Mouse (Mus musculus) cerebellum, postnatal 10 days (tissue): ENCODE measurements around the gene Orc5.

Source experiments
- DNase-seq, 2 experiments: peaks; one replicate each; pipeline ENCODE4 v3.0.0; 2021; ENCODE audit warnings: mixed read lengths in 2 of 2

Orc5 gene

DNA sequence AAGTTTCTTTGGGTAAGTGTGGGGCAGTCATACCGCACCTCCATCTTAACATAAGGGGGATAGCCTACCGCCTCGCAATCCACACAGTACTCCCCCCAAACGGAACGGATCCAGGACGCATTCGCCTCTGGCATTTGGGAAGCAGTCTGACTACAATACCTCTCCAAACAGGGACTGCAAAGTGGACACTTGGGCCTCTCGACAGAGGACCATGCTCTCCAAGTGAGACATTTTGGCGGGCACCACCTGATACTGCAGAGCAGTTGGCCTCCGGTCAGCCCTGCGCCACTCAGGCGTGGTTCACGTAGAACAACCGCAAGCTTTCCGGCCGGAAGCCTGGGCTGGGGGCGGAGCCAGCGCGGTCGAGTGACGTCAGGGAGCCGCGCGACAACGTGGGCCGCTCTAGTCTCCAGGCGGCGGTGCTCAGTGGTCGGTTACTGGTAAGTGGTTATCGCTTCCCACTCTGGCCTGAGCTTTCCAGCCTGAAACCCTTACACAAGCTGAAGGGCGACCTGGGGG, at the start of gene Orc5:
TSS of gene Orc5 (minus strand) at position 397 of the 519 bp plus-strand sequence.
- peak; percentile 98 for DNase-seq

DNA sequence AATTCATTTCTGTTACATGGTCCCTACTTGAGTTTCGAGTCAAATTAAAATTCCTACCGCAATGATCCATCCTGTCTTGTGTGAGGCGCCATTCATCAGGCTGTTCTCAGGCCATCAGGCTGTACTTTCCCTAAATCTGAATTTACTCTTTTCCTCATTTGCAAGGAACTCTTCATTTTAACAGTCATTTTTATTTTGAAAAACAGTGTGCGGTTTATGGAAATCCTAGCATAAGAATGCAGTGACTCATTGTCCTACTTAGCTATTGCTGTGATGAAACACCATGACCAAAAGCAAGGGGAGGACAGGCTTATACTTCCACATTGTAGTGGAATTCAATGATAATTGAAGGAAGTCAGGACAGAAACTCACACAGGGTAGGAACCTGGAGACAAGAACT, 46.8 kb upstream of the Orc5 start:
- DNase-seq, result no peak

DNA sequence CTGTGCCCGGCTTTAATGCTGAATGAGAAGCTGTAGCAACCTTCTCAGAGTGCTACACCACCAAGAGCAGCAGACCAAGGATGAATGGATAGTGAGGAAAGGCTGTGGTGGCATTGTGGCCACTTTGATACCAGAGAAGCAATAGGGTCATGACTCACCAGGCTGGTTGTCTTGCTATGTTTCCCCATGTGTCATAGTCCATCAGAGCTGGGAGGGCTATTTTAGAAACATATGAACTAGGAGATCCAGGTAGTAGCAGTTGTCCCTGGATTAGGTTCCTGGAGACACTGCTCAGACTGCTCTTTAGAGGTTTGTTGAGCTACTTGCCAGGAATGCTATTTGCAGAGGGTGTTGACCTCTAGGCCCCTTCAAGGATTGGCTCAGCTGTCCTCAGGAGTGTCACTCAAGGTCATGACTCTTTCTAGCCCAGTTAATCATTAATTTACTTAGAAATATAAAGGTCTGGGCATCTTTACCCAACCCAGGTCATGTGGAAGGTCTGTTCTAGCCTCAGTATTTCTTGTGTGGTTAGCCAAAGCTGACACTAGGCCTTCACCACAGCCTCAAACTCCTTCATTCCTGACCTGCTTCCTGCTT, 39.2 kb upstream of the Orc5 start:
- no peak for DNase-seq

DNA sequence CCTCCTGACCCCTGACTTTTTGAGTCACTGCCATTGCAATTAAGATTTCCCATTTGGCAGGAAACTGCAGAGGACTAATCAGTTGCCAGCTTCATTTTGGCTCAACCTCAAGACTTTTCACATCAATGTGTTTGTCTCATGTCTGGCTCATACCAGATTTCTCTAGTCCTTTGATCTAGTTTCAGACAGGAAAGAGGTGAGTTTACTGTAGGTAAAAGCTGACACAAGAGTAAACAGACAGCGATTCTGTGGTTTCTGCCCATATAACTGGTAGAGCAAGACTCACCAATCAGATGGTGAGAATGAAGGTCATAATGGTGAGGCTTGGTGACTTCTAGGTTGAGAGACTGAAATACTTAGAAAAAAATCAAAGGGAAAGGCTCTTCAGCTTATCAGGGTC, 37.3 kb upstream of the Orc5 start:
- DNase-seq, result peak; percentile 16 to 33

DNA sequence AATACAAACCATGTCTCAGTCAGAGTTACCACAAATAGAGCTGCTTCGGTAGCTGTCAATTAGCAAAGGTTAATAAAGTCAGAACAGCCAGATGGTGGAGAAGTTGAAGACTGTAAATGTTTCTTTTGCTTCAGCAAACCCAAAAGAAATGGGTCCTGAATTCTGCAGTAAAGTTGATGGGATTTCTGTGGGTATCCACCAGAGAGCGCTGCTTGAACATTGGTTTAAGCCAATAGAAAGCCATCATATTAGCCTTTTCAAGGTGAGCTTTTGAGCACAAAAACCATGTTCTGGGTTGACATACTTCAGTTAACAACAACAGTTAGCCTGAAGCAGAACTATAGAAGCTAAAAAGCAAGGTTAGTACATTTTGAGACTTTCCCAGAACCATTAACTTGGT, 34.3 kb upstream of the Orc5 start:
- peak; percentile 14 to 18 for DNase-seq

DNA sequence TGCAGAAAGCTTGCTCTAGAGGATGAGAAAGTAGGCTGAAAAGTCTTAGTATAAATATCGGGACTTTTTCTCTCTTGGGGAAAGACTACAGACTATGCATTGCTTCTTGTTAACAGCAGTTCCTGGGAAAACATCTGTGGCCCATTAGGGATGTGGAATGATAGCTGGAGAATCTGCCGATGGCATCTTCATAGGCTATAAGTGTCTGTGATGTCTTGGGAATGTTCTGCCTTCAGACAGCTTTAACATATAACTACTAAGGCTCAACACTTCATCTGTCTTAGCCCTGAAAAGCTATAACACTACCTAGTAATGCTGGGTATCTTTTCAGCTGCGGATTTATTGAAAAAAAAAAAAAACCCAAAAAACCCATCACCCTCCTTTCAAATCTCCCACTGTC, 27.8 kb upstream of the Orc5 start:
- DNase-seq, result no peak

DNA sequence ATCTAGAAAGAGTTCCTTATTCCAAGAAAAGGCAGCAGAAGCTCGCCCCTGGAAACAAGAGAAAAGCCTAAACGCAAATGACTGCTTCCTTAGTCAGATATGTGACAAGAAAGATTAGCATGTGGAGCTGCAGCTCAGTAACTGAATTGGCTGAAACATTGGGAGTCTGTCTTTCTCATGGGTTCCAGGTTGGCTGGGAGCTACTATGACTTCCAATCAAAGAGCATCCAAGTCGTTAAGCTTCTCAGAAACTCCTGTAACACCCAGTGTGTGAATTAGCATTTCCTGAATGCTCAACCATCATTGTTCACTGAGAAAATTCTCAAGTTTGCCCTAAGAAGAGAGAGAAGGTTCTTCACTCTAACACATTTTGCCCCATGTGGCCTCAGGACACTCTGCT, 24.5 kb upstream of the Orc5 start:
- DNase-seq, result no peak

DNA sequence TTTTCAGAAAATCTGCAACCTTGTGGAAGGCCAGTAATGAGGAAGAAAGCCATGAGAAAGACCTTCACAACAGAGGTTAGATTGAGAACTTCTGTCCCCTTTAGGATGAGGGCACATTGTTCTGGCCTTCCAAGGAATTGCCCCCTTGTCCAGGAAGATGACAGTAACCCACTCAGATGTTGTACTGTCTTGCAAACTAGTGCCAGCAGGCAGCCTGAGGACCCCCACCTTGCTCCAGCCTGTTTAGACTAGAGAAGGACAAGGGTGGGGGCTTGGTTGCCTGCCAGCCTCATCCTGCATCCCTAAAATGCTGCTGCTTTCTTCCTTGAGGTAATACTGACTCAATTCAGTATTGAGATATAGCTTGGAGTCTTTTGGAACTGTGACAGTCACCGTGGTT, 23.9 kb upstream of the Orc5 start:
- peak in 1 of 2 experiments; percentile 12 for DNase-seq

DNA sequence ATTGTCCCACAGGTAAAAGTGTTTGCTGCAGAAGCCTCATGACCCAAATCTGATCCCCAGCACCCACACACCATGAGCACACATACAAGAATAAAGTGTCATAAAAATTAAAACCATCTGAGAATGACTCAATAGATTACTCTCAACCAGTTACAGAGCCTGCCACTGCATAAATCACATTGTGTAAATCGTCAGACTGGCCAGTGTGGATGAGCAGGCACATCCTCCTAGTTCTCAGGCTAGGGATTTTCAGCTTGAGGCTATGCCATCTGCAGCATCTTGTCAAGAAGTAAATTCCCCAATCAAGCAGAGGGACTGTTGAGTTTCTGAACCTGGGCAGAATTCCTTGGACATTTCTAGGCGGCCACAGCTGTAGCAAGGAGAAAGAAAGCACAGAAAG, 23.5 kb upstream of the Orc5 start:
- no peak for DNase-seq

DNA sequence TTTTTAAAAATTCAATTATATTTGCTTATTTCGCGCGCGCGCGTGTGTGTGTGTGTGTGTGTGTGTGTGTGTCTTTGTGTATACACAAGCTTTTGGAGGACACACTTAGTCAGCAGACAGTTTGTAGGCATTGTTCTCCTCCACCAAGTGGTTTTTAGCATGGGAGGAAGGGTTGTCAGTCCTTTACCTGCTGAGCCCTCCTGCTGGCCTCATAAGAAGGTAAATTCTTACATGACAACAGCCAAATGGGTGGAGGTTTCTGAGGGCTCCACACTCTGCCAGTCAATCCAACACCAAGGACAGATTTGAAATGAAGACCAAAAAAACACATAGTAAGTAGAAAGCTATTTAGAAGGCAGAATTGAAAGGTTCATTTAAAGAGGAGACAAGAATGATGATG, 22.7 kb upstream of the Orc5 start:
- no peak for DNase-seq

DNA sequence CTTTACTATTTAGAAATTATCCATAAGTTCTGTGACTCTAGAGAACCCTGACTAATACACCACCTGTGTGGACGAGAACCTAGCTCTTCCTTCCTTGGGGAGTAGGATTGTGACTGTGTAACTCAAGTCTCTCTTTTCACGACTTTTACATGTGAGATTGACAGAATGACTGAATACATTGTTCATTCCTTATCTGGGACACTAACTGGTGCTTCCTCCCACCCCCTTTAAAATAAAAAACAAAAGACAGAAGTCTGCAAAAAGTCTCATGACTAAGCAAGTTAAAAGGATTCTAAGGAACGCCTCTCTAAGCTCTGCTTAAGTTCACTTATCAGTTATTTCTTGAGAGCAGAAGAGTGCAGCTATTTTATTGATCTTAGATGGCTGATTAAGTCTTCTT, 22.2 kb upstream of the Orc5 start:
- DNase-seq, result no peak

DNA sequence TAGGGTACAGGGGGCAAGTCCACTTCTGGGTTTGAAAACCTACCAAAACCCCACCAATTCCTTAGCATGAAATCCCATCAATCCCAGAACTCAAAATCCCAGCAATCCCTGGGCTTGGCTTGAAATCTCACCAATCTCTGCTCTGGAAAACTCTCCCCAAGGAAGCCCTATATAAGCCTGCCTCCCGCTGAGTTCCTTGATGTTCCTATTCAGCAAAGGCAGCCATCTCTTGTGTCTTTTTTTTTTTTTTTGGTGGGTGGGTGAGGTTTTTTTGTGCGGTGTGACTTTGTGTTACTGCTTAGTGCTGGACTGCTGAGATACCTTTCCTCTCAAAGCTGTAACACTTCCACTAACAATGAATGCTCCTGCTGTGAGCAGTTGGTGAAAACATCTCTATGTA, 15.5 kb upstream of the Orc5 start:
- no peak for DNase-seq

DNA sequence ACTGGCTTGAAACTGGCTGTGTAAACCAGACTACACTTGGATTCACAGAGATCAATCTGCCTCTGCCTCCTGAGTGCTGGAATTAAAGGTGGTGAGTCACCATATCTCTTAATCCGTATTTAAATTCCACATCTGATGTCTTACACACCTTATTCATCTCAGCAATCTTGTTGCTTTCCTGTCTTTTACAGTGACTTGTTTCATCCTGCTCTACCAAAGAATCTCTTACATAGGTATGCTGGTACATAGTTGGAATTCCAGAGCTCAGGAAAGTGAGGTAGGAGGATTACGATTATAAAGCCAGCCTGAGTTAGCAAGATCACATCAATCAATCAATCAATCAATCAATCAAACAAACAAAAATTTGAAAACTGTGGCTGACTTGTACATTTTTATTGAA, 9.6 kb upstream of the Orc5 start:
- DNase-seq, result no peak

DNA sequence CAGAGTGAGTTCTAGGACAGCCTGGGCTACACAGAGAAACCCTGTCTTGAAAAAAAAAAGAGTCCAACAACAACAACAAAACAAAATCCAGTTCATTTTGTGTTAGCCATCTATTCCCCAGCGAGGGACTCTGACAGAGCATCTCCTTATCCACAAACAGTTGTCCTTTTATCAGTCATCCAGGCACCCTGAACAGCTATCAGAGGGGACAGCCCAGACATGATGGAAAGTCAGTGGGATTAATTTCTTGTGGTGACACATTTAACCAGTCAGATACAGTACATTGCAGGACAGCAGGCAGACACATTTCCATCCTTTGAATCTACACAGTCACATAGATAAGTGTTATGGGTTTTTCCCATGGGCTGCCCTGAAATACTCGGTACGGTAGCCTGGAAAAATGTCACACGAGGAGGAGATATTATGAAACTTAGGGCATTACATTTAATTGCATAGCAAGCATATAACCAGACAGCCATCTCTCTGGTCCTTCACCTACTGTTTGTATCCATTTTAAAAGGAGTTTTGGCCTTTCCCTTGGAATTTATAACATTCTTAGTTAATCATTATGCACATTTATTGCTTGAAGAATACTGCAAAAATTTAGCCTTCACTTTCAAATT, 7.4 kb upstream of the Orc5 start:
- DNase-seq, result no peak

DNA sequence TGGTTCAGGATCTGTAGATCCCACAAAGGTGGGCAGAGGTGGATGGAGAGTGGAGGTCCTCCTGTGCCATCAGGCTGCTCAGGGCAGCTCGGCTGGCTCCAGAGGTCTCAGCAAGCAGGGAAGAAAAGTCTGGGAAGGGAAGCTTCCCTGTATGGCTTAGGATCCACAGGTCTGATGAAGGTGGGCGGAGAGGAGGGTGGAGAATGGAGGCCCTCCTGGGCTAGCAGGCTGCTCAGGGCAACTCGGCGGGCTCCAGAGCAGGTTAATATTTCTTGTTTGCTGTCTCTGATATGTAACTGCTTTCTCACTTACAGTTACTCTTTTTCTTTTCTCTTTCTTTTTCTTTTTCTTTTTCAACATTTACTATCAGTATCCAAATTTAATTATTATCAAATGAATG, 6.5 kb upstream of the Orc5 start:
- no peak for DNase-seq

DNA sequence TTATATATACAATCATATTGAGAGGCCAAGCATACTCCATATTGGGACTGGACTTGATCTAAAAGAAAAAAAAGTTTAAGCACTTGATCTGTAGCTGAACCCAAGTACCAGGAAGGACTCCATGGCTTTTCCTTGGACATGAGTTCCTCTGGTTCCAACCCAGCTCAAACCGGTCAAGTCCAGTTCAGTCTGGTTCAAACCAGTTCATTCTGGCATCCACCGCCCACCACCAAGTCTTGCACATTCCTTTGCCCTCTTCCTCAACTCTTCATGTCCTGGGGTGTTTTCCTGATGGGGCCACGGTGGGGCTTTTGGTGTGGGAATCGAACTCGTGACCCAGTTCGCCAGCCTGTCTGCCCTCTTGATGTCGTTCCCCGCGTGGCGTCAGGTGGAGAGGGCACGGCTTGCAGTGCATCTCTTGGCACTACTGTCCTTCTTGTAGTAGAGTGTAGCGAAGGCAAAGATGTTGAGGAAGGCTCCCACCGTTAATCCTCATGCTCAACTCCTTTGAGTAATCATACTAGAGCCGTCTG, 2.1 kb upstream of the Orc5 start:
- peak in 1 of 2 experiments; percentile 11 for DNase-seq

DNA sequence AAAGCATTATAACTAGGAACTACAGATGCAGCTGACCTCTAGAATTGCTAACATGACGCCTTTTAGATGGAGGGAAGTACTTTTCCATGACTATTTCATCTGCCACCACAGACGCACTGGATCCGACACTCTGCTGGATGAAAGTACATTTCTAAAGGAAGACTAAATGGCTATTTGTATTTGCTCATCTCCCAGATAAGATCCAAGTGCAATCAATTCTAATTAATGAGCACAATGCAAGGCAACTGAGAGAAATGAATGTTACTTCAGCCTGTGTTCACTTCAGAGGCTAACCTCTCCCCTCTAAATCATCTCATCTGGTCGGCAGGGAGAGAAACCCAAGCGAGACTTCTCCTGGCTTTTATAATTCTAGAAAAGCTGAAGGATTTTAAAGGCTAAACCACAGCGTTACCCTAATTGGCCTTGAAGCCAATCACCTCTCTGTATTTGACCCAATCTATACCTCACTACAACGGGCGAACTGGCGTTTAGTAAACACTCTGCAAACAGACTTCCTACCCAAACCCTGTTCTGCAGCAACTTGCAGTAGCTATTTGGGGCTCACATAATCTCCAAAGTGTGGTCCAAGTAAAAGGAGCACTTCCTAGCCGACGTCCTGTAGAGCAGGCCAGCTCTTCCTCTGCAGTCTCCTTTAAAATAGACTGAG, 730 bp downstream of the Orc5 start:
- DNase-seq, result no peak

DNA sequence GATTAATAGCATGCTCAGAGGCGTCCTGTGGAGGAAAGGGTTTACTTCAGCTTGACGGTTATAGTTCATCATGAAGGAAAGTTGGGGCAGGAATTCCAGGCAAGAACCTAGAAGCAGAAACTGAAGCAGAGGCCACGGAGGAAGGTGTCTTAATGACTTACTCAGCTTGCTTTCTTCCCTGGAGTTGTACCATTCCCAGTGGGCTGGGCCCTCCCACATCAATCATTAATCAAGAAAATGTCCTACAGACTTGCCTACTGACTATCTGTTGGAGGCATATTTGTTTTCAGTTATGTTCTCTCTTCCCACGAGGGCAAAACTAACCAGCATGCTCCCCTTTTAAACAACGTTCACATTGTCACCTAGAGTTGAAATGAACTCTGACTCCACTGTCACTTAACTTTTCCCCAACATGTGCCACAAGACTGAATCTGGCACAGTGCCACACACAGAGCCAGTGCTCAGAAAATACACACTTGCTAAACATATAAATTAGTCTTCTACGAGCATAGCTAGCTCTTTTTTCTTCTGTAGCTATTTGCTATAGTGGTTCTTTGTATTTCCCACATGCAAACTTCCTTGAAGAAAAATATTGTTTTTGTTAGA, 1.6 kb downstream of the Orc5 start:
- DNase-seq, result peak; percentile 16 to 31

DNA sequence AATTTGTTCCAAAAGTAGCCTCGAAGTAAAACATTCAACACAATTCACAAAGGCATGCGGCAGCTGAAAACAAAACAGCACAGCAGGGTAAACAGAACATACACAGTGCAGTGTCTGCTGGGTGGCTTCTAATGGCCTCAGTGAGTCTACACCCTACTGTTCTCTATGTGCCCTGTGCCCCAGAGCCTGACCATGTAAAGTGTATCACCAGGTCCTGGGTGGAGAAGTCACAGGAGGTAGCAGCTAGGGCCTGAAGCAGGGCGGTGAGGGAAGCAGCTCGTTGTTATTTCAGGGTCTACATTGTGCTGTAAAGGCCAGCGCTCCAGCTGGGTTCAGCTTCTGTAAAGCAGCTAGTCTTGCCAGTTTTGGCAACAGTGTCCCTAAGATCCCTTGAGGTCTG, 3.7 kb downstream of the Orc5 start:
- no peak for DNase-seq

DNA sequence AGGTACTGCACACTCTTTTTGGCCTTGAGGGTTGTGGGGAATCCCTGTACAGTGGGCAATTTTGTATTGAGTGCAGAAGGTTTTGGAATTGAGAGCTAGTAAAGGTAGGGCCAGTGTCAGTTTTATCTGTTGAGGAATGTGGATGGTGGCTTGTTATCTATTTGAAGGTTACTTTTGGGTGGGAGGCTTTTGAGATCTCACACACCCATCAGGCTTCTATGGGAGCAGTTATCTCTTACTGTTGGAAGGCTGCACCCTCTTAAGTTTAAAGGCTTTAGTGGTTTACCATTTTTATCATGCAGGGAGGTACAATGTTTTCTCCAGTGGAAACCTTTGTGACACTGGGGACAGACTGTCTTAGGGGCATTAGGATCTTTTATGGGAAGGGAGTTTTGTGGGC, 4.9 kb downstream of the Orc5 start:
- no peak for DNase-seq

DNA sequence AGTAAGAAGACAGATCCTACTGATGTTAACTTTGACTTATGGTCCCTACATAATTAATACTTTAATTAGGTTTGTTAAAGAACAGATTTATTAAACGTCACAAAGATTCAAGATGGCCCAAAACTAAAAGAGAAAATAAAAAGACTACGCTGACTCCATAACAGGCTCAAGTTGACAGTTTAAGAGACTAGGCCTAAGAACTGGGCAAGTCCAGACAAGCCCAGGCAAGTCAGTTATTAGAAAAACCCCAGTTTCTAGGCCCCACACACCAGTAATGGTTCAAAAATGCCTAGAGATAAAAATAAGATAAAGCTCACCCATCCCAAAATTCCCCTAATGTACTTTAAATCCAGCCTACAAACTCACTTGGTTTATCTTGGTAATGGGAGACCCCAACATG, 7.6 kb downstream of the Orc5 start:
- no peak for DNase-seq

DNA sequence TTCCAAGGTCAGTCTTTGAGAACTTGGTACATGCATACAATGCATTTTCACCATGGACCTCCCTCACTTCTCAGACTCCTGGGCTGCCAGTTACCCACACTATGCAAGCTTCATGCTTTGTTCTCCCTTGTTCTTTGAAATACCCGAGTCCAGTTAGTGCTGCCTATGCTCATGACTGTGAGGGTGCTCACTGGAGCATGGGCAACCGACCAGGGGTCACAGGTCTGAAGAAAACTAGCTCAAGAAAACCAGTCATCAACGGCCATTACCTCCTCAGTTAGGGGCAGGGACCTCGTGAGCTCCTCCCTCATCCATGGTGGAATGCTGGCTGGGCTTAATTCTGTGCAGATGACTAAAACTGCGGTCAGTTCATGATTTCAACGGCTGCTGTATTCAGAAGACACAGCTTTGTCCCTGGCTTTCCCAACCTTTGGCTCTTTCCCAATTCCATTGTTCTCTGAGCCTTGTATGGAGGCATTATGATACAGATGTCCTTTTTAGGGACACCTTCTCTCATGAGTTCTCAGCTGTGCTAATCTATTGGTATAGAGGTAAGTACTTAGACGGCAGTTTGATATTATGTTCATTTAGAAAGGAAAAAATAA, 11.1 kb downstream of the Orc5 start:
- no peak for DNase-seq

DNA sequence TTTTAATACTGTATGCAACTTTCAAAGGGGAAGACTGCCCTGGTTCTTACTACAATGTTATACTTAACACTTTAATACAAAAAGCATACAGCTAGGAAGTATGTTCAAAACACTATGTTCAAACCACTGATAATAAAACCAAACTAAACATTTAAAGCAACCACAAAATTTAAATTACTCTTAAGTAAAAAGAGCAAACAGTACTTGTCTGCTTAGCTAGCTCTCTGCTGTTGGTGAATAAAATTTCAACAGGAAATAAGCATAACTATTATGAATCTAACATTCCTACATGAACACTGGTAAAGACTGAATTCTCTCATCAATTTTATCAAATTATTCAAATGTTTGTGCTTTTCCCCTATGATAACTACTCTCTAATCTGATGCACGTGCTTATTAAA, 13.5 kb downstream of the Orc5 start:
- DNase-seq, result no peak
